Mouse (Mus musculus) fat pad, adult 2 months (tissue): ENCODE data around the gene Onecut1.

Source experiments
- DNase-seq: peaks from one replicate; pipeline ENCODE4 v3.0.0-alpha.2; 2011; ENCODE audit warnings: low read depth, low spot score; ENCODE audit errors: extremely low read depth

Gene Onecut1

DNA sequence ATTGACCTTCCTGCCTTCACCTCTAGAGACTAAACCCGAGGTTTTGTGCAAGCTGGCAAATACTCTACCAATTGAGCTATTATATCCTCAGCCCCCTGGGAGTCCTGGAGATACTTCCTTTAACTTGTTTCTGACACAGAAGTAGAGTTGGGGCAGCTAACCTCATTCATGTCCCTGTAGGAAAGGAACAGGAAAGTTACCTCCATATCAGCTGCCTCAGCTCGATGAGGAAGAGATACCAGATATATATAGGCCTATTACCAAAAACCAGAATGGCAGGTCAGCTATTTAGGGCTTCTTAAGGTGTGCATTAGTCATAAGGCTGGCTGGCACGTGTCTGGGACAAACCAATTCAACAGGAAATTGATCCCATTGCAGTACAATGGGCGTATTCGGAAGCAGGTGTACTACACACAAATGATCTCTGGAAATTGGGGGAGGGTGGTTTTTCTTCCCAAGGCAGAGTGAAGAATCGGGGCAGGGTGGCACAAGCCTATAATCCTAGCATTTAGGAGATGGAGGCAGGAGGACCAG, 48.6 kb downstream of the Onecut1 start:
- peak; percentile 82 for DNase-seq

DNA sequence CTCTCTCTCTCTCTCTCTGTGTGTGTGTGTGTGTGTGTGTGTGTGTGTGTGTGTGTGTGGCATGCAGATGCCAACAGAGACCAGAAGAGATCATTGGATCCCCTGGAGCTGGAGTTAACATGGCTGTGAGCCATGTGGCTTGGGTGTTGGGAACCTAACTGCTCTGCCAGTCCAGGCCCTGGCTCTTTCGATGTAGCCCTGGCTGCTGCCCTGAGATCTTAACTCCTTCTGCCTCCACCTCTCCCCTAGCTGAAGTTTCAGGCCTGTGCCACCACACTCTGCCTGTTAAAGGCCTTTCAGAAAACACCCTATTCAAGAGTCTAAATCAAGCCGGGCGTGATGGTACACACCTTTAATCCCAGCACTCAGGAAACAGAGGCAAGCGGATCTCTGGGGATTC, 49.7 kb downstream of the Onecut1 start:
- peak; percentile 62 for DNase-seq

DNA sequence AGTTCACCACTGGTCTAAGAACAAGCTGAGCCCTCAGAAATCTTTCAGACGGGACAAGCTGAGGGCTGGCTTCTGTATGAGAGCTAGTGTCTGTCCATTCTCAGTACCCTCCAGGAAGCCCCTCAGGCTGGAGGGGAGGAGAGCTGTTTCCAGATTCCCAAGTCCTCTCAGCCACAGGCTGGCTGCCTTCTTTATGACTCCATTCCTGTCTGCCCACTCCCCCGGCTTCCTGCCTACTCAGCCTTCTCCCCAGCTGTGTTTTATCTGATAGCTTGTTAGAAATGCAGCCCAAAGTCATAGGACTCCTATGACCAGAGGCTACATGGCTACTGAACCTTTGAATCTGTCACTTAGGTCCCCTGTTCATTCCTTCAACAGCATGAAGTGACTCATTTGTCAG, 50.2 kb downstream of the Onecut1 start:
- no peak for DNase-seq

DNA sequence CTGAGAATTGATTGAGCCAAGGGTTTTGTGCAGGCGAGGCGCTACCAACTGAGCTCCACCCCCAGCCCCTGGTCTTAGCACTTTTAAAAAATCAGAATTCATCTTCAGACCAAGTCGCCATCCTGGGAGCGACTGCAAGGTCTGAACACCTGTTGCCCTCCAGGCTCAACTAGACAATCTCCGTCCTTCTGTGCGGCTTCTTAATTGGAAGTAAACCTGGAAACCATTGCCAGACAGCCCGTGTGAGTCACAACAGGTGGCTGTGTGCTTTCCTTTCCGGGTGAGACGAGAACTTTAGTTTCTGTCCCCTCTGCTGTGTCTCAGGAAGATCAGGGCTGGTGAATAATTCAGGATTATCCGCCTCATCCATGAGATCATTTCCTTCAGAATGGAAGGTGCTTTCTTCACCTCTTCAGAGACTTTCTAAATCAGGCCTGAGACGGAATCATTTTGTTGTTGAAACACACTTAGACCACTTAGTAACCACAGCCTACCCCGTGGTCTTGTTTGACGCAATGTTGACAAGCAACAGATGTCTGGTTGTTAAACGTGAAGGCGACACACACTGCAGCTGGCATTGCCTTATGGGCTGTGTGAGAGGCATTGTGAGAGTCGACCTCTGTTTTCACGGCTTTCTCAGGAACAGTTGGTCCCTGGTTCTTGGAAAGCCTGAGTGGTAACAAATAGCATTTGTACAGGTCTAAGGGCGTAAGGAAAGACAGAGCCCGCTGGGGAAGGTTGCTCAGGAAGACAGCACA, 51.1 kb downstream of the Onecut1 start:
- no peak for DNase-seq

DNA sequence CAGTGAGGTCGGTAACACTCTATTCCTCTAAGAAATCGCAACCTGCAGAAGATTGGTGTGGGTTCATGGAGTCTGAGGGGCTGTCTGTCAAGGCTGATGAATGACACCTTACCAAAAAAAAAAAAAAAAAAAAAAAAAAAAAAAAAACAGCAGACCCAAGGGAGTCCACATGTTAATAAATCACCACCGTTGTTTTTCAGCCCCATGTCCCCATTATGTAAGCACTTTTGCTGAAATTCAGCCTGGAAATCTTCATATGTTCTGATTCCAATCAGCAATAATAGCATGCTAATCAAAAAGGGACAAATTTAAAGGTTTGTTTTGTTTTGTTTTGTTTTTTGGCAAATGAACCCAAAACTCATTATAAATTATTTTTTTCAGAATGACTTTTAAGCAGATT, 53.9 kb downstream of the Onecut1 start:
- DNase-seq = no peak

DNA sequence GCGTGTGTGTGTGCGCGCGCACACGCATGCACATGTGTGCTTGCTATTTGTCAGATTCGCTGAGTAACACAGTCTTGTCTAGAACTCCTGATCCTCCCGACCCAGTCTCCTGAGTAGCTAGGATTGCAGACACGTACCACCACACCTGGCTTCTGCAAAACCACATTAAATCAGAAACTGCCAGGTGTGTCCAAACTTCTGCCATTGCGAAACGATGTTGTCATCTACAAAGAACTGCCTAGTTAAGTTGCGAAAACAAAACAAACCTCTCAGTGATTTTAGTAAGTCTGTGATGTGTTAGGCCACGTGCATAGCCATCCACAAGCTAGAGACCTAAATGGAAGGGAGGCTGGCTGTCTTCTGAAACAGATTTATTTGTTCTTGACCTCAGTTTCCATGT, 58.7 kb downstream of the Onecut1 start:
- DNase-seq = peak; percentile 99

DNA sequence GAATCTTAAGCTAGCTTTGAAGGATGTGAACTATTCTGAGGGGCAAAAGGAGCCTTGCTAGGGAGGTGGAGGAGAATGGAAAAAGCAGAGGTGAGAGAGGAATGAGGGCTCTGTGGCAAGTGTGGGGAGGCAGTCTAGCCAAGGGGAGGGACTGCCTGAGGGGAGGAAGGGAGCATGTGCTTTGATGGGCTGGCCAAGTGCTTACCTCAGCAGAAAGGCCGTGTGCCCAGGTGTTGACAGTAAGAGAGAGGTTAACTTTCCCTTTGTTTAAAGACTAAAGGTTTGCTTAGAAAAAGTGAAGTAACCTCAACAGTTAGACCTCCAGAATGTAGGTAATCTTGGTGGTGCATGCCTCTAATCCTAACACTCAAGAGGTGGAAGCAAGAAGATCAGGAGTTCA, 59.7 kb downstream of the Onecut1 start:
- no peak for DNase-seq

DNA sequence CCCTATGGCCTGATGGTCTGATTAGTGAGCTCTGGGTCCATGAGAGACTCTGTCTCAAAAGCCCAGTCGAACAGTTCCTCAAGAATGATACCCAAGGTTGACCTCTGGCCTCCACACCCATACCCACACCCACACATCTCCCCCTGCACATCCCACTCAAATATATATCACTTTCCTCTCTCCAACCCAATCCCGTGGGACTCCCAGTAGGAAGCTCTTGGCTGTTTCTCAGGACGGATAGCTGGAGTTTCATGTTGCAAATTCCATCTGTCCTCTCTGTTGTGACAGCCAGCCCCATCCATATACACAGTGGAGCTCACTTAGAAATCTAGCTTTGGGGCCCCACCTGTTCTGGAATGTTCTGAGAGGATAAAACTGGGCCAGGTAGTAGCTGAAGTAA, 61.2 kb downstream of the Onecut1 start:
- DNase-seq = no peak

DNA sequence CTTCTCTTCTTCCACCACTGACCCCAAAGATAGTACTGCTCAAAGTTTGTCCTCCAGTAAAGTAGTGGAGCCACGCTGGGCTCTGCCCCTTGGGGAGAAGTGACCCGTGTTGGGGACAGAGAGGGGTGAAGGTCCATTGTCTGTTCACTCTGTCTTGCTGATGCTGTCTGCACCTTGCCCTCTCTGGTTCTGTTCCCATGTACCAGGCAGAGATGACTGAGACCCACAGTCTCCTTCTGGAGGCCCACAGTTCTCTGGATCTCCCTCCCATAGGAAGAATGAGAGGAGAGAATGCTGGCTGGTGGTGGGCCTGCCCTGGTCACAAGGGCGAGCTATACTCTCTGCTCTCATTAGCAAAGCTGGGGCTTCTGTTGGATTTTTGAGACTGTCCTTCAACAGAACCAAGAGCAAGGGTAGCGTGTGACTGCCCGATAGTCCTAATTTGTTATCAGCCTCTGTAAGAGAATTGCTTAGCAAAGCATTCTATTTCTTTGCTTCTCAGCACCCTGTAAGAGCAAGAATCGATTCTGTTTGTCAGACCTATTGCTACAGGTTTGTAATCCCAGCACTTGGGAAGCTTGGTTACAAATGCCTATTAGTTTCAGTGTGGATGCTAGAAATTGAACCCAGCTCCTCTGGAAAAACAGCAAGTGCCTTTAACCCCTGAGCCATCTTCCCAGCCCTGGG, 61.7 kb downstream of the Onecut1 start:
- no peak for DNase-seq

DNA sequence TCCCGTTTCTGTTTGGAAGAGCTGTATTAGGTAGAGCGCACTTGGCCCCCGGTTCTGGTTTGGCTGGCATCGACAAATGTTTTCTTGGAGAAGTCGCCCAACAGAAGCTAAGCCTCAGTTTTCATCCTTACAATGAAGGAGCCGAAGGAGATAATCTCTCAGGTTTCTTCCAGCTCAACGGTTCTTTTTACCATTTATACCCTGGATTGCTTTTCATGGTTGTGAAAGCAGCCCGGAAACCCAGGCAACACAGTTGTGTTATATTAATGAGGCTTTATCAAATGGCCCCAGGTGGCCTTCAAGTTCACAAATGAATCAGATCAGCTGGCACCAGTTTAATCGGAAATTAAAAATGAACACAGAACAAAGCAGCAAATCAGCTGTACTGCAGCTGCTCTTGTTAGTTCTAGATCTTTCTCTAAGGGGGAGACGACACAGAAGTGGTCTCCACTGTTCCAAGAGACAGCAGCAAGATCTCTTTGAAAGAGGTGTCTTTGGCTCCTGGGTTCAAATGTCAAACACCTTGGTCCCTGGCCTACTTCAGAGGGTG, 63.6 kb downstream of the Onecut1 start:
- no peak for DNase-seq

DNA sequence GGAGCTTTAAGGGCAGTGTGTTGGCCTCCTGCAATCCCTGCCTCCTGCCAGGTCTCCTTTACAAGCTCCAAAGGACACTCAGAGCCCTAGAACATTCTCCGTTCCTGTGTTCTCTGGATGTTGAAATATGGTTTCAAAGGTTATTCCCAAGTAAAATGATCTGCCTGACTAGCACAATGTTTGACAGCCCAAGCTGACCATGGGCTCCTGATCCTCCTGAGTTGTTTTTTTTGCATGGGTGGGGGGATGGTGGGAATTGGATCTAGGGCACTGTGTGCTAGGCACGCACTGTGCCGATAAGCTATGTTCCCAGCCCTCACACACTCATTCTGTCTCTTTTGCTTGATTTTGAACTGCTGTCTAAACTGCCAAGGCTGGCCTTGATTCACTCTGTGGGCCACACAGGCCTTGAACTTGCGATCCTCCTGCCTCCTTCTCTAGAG, 68.3 kb downstream of the Onecut1 start:
- DNase-seq = no peak

- no peak for DNase-seq
Observed at GRCm38 (mm10) chr9:74930653-74931052, 68.9 kb downstream of the Onecut1 start.

DNA sequence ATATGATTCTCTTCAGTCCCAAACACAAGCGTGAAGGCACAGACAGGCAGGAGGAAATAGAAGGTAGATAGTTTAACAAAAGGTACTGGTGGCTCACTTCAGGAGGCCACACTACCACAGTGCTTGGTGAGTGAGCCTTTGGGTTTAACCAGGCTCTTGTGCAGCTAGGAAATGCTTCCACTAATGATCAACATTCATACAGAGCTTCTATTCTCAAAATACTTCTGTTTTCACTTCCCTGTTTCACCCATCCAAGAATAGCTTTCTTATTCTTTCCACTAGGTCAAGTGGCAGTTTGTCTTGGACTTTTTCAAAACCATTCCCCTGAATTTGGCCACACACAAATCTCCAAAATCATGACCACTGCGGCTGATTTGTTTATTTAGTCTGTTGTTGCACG, 73.6 kb downstream of the Onecut1 start:
- DNase-seq = no peak

DNA sequence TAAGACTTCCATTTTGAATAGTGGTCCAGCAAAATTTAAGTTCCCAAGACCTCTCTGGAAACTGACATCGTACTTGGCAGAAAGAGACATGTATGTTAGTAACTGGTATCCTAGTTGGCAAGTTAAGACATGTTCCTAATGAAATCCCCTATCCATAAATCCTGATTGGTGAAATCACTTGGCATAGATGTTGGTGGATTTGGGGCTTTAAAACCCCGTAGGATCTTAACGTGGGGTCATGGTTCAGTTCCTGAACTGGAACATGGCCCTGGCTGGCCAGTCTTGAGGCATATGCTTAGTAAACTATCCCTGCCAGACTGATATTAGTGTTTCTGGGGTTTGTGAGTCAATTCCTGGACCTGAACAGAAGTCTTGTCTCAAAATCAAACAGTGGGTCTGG, 76.0 kb downstream of the Onecut1 start:
- peak; percentile 83 for DNase-seq

GRCm38 (mm10) chr9:74938670-74939534, 77.2 kb downstream of the Onecut1 start:
- DNase-seq = no peak
